Mouse (Mus musculus) gastrocnemius, adult 18-20 months (tissue): ENCODE measurements around the gene Naa60. TPM values are rescaled to one million over a fixed set of nuclear protein-coding genes. Genes with fewer than 3 reads are reported as not detected.

Experiments used
- DNase-seq: peaks from one replicate; pipeline ENCODE4 v3.0.0; 2021; ENCODE audit warnings: low spot score
- total RNA-seq, 2 experiments: library from RNA; stranded (reverse); gene quantifications; 2 replicates each; pipeline ENCODE4 v1.2.3; 2021

Naa60 gene
- total RNA-seq, 2 experiments from 2014 or later, result 36.8 to 37.1 TPM

DNA sequence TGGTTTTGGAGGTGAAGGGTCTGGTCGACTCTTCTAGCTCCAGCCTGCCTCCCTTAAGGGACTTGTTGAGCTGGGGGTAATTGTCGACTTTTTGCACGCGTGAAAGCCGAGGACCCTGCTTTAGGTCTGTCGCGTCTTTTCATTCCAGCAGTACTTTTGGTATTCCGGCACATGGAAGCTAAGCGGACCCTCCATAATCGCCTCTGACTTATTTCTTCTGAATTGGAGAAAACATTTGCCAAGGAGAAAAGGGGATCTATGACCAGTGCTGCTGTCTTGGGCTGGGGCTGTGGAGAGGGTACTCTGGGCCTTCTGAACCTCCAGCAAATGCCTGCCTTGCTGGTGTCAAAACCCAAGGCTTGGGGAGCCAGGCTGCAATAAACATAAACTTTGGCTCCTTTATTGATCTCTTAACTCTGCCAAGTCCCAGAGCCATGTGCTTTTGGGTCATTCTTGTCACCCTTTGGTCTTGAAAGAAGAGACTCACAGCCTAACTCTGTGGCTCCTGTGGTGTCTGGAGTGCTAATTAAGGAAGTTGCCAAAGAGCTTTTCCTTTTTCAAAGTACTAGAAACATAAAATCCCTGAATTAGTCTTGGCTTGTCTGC lies 13.0 kb downstream of the Naa60 start:
- DNase-seq, result no peak

DNA sequence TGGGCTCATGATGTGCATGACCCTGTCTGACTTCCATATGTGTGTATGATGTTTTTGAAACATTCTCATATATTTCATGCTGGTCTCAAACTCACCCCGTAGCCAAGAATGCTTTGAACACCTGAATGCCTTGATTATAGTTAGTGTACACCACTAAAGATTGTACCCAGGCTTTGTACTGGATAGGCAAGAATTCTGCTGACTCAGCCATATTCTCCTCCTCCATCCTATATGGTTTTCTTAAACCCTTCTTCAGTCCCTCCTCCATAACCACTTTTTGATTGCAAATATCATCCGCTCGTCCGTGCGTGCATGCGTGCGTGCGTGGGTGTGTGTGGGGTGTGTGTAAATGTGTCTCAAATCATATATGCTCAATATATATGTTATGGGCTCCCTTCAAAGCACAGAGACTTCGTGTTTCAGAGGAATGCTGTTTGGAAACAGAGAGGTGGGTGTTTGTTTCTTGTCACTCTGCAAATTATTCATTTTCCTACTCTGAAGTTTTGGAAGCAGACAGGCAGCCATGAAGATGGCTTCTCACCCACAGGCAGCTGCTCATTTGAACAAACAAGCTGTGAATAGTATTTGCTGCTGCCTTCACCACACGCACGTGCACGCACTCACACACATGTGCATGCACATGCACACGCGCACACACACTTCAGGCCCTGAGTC lies 19.6 kb downstream of the Naa60 start:
- DNase-seq, result no peak

DNA sequence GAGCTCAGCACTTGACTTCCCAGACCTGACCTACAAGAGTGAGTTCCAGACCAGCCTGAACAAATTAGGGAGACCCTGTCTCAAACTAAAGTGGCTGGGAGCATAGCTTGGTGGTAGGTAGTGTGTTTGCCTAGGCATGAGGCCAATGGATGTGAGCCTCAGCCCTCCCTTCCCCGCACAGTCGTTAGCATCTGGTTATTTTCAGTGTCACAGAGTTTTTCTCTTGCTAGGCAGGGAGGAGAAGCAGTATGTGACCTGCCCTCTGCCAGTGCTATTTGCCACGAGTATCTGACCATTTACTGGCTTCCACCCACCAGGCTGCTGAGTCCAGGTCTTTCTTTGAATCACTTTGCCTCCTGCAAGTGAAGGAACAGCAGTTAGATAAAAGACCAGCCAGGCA lies 21.6 kb downstream of the Naa60 start:
- DNase-seq, result no peak

DNA sequence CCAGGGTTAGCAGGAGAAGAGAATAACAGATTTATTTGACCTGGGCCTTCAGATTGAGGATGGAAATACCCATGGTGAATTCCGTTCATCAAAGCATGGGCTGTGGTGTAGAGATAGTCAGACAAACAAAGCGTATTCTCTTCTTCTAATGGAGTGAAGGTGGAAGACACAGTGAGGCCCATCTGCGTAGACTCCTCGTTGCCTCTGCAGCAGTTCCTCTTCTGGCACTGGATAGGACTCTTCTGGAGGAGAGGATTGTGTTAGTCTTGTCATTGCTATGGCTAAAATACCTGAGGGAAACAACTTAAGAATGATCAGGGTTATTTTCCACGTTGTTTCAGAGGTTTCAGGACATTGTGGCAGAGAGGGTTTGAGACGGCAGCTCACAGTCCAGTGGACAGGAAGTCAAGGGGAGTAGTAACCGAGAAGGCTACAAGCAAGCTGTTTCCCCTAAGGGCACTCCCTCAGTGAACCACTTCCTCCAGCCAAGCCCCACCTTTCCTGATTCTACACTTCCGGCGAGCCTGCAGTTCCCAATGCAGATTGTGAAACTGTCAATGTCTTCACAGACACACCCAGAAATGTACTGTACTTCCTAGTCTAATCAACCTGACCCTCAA lies 23.1 kb downstream of the Naa60 start:
- DNase-seq, result peak; percentile 40

DNA sequence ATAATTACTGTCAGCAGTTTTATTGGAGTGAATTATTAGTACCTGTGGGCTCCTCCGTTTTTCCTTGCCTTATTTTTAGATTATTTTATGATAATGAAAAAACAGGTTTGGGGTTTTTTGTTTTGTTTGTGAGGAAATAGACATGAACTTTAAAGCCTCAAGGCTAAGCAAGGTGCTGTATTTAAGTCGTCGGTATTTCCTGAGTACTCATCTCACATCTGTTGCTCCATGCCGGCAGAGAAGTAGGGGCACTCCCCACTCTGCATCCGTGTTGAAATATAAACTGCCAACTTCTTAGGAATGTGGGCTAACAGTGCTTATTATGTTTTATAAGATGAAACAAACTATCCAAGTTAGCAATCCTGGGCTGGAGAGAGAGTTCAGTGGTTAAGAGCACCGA lies 23.9 kb downstream of the Naa60 start:
- no peak for DNase-seq

DNA sequence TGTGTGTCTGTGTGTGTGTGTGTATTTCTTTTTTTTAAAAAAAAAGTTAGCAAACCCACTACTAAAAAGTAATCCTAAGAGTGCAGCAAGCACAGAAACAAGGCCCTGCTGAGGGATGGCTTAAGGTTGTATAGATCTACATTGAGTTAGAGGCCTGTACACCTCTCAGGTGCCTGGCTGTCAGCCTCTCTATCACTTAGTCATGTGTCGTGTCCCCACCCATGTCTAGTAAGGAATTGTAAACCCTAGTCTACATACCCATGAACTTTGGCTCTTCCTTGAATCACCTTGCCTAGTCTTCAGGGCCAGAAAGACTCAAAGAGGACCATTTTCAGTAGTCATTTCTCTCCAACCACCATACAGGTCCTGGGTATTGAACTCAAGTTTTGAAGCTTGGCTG lies 24.4 kb downstream of the Naa60 start:
- DNase-seq, result no peak

DNA sequence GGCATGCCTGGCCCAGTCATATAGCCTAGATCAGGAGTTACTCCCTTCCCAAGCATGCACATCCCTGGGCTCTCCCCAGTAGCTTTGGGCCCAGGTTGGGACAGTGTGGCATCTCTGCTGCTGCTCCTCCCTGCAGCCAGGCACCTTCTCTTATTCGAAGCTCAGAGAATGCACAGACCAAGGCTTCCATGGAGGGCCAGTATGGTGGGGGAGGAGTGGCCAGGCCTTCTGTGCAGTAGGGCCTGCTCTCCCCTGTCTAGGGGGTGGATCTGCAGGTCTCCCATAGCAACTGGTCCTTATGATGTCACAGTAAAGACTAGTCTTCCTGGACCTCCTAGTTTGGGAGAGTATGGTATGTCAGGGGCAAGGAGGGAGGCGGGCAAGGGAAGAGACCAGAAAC lies 35.3 kb downstream of the Naa60 start:
- no peak for DNase-seq

DNA sequence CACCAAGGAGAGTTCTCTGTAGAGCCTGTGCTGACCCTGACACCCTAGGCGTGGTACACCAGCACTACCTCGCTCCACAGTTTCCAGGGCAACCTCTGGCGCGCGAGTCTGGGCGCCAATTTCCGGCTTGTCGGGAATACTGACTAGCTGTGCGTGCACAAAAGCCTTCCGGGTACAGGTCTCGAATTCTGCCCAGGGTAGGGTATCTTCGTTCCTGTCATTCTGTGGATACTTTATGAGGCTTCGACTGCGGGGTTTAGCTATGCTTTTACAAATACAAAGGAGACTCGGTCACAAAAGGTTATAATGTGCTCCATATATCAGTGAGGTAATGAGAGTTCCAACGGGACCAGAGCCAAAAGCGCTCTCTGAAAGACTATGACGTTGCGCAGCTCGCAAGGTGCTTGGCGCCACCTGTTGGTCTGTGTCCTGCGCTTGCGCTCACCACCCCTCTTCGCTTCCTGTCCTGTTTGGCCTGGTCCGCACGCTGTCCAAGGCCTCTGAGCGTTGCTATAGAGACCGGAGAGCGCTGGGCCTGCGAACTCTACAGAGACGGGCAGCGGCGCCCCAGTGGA lies 36.4 kb downstream of the Naa60 start, which contains the start of the genes 1700037C18Rik and Cluap1:
1700037C18Rik (minus strand) TSS at position 153 of the 575 bp plus-strand sequence.
Cluap1 (plus strand) TSS at position 265 of the 575 bp plus-strand sequence.
- peak; percentile 94 for DNase-seq

DNA sequence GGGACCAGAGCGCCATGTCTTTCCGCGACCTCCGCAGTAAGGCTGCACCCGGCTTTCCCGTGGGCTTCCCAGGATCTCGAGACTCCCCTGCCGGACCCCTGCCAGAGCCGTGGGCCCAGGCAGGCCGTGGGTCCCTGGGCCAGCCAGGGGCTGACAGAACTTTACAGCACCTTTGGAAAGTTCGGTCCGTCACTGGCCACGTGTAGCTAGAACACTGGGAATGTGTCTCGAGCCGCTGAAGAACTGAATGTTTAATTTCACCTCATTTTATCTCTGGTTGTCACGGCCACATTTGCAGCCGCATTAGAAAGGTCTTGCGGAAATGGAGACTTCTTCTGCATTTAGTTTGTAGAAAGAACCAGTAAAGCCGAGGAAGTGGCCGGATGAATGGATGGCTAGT lies 36.9 kb downstream of the Naa60 start:
- DNase-seq, result no peak

DNA sequence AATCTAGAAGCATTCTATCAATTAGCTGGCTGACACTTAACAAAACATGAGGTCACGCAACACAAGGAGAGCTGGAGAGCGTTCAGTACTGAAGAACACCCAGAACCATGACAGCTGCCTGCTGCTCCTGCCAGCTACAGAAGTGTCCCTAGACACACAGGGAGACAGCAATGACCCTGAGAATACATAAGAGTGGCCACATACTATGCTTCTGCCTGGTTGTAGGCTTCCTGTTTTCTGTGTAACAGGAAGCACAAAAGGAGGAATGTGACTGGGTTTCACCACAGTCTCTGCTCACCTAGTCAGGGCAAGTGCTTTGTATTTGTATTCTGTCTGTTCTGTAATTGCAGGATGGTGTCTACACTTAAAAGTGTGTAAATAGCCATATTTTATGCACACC lies 48.6 kb downstream of the Naa60 start:
- no peak for DNase-seq

DNA sequence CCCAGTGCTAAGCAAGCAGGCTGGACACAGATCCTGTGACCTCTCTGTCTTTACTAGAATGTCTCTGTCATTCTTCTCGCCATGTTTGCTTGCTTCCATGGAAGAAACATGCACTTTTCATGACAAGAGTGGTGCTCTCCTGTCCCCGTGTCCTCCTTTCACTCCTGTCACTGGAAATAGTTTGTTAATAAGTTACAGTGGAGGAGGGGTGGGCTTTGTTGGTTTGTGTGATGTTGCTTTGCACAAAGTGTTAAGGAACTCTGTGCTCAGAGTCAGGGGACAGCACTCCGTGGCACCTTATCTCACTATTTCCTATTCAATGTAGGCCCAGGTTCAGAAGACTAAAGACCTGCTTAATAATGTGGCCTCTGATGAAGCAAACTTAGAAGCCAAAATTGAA lies 51.3 kb downstream of the Naa60 start:
- no peak for DNase-seq

DNA sequence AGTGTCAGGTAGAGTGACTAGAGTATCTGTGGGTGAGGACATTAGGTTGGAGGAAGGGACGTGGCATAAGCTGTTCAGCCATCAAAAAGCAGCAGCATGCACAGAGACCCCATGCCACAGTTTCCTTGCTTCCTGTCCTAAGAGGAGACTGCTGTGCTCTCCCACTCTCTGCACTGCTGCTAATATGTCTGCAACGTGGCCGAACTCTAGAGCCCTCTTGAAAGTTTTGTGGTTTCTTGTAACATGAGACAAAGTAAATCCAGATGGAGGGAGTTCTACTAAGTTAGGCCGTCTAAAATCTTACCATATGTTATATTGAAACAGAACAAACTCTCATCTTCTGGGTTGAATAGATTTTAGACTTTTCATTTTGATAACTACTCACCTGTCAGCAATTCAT lies 51.8 kb downstream of the Naa60 start:
- no peak for DNase-seq

DNA sequence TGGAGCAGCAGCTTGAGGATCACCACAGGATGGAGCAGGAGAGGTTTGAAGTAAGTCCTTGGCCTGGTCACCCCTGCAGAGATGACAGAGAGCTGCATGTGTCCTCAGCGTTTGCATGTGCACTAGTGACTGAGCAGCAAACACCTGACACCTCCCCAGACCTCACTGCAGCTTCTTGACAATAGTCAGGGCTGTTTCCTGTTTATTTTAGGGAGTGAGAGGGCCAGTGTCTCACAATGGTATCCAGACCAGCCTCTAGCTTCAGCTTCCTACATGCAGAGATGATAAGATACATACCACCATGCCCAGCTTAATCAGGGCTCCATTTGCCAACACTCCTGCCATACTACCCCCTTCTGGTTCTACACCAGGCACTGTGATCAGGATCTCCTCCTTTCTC lies 56.4 kb downstream of the Naa60 start:
- no peak for DNase-seq

DNA sequence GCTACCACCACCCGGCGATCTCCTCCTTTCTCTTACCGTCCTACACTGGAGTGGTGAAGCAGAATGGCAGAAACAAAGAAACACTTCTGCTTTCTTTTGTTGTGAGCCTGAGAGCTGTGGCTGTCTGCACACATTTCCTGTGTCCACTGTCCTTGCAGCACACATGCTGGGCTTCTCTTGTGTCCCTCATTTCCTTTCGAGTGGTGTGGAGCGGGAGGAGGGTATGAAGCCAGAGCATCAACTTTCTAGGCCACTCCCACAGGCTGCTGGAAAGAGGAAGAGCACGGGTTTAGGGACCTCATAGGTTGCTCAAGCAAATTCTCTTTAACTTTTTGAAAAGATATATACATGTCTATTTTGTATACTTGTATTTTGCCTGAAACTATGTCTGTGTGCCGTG lies 57.0 kb downstream of the Naa60 start:
- DNase-seq, result no peak

DNA sequence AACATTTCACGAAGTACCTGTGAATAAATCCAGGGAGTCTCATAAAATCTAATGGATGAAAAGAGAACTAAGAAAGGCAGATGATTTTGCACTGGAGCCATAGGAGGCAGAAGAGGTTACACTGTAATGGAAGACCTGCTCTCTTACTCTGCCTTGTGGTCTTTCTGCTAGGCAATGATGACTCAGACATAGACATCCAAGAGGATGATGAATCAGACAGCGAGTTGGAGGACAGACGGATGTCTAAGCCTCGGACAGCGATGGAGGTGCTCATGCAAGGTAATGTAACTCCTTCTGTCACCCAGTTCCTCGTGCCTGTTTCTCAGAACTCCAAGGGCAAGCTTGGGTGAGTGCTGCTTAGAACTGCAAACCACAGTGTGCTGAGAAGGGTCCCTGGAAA lies 61.4 kb downstream of the Naa60 start:
- no peak for DNase-seq

DNA sequence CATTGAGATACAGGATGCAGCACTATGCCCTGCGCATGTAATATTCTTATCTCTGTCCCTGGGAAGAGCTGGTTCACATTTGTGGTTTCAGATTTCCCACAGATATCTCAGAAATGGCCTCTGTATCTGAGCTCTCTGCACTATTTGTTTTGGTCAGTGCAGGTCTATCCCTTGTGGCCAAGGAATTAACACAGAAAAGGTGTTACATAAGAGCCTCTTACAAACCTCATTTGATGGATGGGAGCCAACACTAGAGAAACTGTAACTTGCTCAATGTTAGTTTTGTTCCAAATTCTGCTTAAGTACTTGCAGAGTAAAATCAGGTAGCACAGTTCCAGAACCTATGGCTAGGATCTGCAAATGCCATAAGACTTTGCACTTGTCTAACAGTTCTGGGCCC lies 61.9 kb downstream of the Naa60 start:
- DNase-seq, result no peak

DNA sequence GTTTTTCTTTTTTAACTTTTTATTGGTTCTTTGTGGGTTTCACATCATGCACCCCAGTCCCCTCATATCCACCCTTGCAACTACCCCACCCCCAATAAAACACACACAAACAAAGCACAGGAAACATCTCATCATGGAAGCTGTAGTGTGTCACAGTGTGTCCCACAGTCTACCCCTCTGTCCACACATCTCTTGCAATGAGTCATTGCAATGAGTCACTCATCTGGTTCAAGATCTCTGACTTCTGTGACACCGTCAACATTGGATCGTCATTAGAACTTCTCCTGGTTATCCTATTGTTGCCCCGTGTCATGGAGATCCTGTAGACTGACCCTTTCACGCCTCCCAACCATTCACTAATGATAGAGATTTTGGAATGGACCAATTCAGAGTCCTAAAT lies 62.5 kb downstream of the Naa60 start:
- no peak for DNase-seq

DNA sequence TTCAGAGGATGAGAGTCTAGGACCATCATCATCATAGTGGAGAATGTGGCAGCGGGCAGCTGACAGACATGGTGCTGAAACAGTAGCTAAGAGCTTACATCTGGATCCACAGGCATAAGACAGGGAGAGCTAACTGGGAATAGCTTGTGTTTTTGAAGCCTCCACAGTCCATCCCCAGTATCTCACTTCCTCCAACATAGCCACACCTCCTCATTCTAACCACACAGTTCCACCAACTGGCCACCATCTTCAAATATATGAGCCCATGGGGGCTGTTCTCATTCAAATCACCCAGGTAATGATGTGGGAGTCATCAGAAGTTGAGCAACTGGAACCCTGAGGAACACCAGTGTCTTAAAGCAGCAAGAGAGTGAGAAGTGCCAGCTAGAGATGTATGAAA lies 79.0 kb downstream of the Naa60 start:
- DNase-seq, result no peak
